Mouse (Mus musculus) cerebellum, adult 2 months (tissue): ENCODE data around the gene Anapc1.

Experiments used
- CTCF ChIP-seq: fragments of 200-500 bp; IDR thresholded peaks from 2 replicates; pipeline ENCODE4 v1.5.1; 2011; ENCODE audit warnings: low read depth, mild to moderate bottlenecking, control low read depth, low read length, moderate library complexity, borderline replicate concordance; ENCODE audit not compliant: insufficient read depth
- POLR2A ChIP-seq: fragments of 200-500 bp; IDR thresholded peaks from 2 replicates; pipeline ENCODE4 v1.6.1; 2011; ENCODE audit warnings: low read length, control low read depth, borderline replicate concordance; ENCODE audit not compliant: insufficient read depth

GRCm38 (mm10) chr2:128568018-128568417 lies 119.2 kb downstream of the Anapc1 start:
- no peak for TF ChIP-seq CTCF
- no peak for TF ChIP-seq POLR2A
